Mouse (Mus musculus) large intestine, adult 2 months (tissue): Measurements from ENCODE around the gene Taf9b. TPM values are rescaled to one million over a fixed set of nuclear protein-coding genes. Genes with fewer than 3 reads are reported as not detected.

ENCODE experiments used
- polyA plus RNA-seq: library from polyadenylated mRNA; depleted of rRNA; stranded (reverse); fragments of >200 nt; gene quantifications from 2 replicates; pipeline ENCODE4 v1.2.3, GENCODE M21; 2012; rRNA removed

Taf9b gene
- polyA plus RNA-seq, 1 experiment, result 2.5 TPM

Other genes with a start within 250 kb of the Taf9b start
- 10.3 and 12.6 TPM in 2 replicates for gene Magt1, start 209.3 kb downstream of the Taf9b start, polyA plus RNA-seq
- gene Cox7b, start 205.5 kb downstream of the Taf9b start, polyA plus RNA-seq, result 472 and 528 TPM in 2 replicates
- gene Atp7a, start 193.9 kb downstream of the Taf9b start, polyA plus RNA-seq, result 1.9 and 5.1 TPM in 2 replicates
- gene Tlr13, start 78.0 kb downstream of the Taf9b start, polyA plus RNA-seq, result 0.99 and 1.2 TPM in 2 replicates
- gene Pgk1, start 34.1 kb downstream of the Taf9b start, polyA plus RNA-seq, result 159 and 201 TPM in 2 replicates
- gene Fnd3c2, start 34.2 kb upstream of the Taf9b start, polyA plus RNA-seq, result not detected in 2 replicates